Mouse (Mus musculus): ENCODE results near the gene Dnah17. TPM values are rescaled to one million over a fixed set of nuclear protein-coding genes. Genes with fewer than 3 reads are reported as not detected.

The Dnah17 gene
- total RNA-seq, 1 experiment: 0.40 TPM

DNA sequence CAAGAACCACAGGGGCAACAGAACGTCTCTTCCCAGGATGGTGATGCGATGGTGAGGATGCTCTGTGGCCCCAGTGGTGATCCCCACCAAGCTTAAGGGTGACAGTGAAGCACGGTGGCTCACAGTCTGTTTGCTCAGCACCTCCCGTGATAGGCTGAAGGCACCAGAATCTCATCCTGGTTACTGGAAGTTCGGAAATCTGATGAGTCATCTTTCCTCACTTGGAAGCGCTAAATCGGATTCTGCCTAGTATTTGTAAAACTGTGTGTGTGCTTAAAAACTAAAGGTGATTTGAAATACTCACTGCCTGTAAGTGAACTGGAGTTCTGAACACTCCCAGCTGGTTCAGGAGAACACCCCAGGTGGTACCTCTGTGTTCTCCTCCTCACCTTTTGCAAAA lies 146.7 kb downstream of the Dnah17 start:
- H3K9me3 ChIP-seq (ENCODE audit: control insufficient read depth, insufficient read depth, low read depth, low read length): no peaks in the 10 kb centered on the region
- no peak overlapping the region for H3K27ac ChIP-seq (ENCODE audit: insufficient read depth, low read depth, low read length, poor library complexity, severe bottlenecking)
- no peak overlapping the region for H3K4me3 ChIP-seq (ENCODE audit: insufficient read depth in 1 of 2, low read depth in 1 of 2, low read length in 2 of 2, poor library complexity in 1 of 2, severe bottlenecking in 1 of 2)
- in situ Hi-C loops (cut with MboI; ENCODE audit: low sequenced_read_pairs in 2 of 2, unreplicated experiment in 2 of 2): no loop called here
- no peak for TF ChIP-seq CHD2 (IDR thresholded peaks at IDR 0.05; ENCODE audit: low read depth, low read length)
- TF ChIP-seq MAFK (IDR thresholded peaks at IDR 0.05; ENCODE audit: insufficient read depth, low read depth, low read length): peak; percentile 67
- TF ChIP-seq ZC3H11A (IDR thresholded peaks at IDR 0.05; ENCODE audit: borderline replicate concordance, low read depth, low read length): no peak
- TF ChIP-seq HCFC1 (IDR thresholded peaks at IDR 0.05; ENCODE audit: borderline replicate concordance, insufficient read depth, low read length): no peak
- TF ChIP-seq ZNF384 (IDR thresholded peaks at IDR 0.05; ENCODE audit: low read depth, low read length): no peak
- DNase-seq (ENCODE audit: low read depth, low spot score): no peak
- peaks cover under 1 to 28% of the 10 kb centered on the region in 2 experiments; a peak in 3 of 4 replicates for H3K4me1 ChIP-seq (ENCODE audit: control insufficient read depth in 2 of 2, insufficient read depth in 2 of 2, low read length in 2 of 2, poor library complexity in 1 of 2)
- H3K9ac ChIP-seq (ENCODE audit: insufficient read depth, low read depth, low read length, poor library complexity, severe bottlenecking): no peak overlapping the region
- no peaks in the 10 kb centered on the region for H3K36me3 ChIP-seq (ENCODE audit: control insufficient read depth, insufficient read depth, low read length, poor library complexity, severe bottlenecking)

- H3K9ac ChIP-seq (ENCODE audit: insufficient read depth, low read depth, low read length, poor library complexity, severe bottlenecking): no peak overlapping the region
- H3K27ac ChIP-seq (ENCODE audit: insufficient read depth, low read depth, low read length, poor library complexity, severe bottlenecking): no peak overlapping the region
- no peaks in the 10 kb centered on the region for H3K36me3 ChIP-seq (ENCODE audit: control insufficient read depth, insufficient read depth, low read length, poor library complexity, severe bottlenecking)
- no peaks in the 10 kb centered on the region for H3K9me3 ChIP-seq (ENCODE audit: control insufficient read depth, insufficient read depth, low read depth, low read length)
- DNase-seq (ENCODE audit: low read depth, low spot score): no peak
- peaks cover under 1 to 29% of the 10 kb centered on the region in 2 experiments; a peak in 3 of 4 replicates for H3K4me1 ChIP-seq (ENCODE audit: control insufficient read depth in 2 of 2, insufficient read depth in 2 of 2, low read length in 2 of 2, poor library complexity in 1 of 2)
- TF ChIP-seq CHD2 (IDR thresholded peaks at IDR 0.05; ENCODE audit: low read depth, low read length) (no peak), MAFK (IDR thresholded peaks at IDR 0.05; ENCODE audit: insufficient read depth, low read depth, low read length) (no peak), HCFC1 (IDR thresholded peaks at IDR 0.05; ENCODE audit: borderline replicate concordance, insufficient read depth, low read length) (no peak), ZC3H11A (IDR thresholded peaks at IDR 0.05; ENCODE audit: borderline replicate concordance, low read depth, low read length) (no peak), ZNF384 (IDR thresholded peaks at IDR 0.05; ENCODE audit: low read depth, low read length) (no peak)
- H3K4me3 ChIP-seq (ENCODE audit: insufficient read depth in 1 of 2, low read depth in 1 of 2, low read length in 2 of 2, poor library complexity in 1 of 2, severe bottlenecking in 1 of 2): no peak overlapping the region
- in situ Hi-C loops (cut with MboI; ENCODE audit: low sequenced_read_pairs in 2 of 2, unreplicated experiment in 2 of 2): no loop called here
Measured at GRCm38 (mm10) chr11:117982426-117982825, 148.0 kb downstream of the Dnah17 start.

DNA sequence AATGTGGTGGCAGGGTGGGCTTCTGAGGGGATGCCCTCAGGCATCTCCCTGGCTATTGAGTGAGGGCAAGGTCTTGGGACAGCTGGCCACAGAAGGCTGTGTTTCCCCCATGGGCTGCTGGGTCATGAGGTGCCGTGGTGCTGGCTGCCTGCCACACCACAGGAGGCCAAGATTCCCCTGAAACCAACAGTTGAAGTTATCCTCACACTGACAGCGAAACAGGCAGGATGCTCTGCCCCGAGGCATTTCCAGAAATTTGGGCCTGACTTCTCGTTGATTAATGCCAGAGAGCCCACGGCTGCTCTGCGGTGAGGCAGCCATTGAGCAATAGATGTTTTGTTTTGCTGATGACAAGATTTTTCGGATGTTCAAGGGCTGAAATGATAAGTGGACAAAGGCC lies 151.0 kb downstream of the Dnah17 start:
- in situ Hi-C loops (cut with MboI; ENCODE audit: low sequenced_read_pairs in 2 of 2, unreplicated experiment in 2 of 2): no loop called here

DNA sequence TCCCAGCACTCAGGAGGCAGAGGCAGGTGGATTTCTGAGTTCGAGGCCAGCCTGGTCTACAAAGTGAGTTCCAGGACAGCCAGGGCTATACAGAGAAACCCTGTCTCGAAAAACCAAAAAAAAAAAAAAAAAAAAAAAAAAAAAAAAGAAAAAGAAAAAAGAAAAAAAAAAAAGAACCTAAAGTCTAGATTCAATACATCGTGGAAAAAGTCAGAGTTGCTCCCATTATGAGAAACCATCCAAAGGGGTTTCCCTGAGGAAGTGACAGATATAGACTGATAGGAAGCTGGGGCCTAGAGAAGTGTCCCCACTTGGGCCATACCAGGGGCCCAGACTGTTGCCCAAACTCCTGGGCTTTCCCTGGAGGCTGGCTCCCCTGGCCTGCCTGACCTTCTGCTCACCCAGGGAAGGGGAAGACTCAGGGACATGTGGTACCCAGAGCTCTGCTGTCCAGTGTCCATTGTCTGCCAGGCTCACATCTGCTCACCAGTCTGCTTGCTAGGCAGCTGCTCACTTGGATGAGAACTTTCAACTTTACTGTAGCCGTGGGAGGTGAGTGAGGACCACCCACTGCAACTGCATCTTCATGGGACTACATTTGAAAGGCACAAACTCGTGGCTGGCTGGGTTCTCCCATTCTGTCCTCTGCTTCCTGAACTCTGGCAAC lies 152.6 kb downstream of the Dnah17 start:
- no peak for DNase-seq (ENCODE audit: low read depth, low spot score)
- Histone ChIP-seq H3K36me3 (ENCODE audit: control insufficient read depth, insufficient read depth, low read length, poor library complexity, severe bottlenecking) (no peaks in the 10 kb centered on the region), H3K4me3 (ENCODE audit: insufficient read depth in 1 of 2, low read depth in 1 of 2, low read length in 2 of 2, poor library complexity in 1 of 2, severe bottlenecking in 1 of 2) (no peak overlapping the region), H3K9ac (ENCODE audit: insufficient read depth, low read depth, low read length, poor library complexity, severe bottlenecking) (peak overlapping the region; percentile 4; the same call in 1 of the 2 replicates), H3K4me1 (ENCODE audit: control insufficient read depth in 2 of 2, insufficient read depth in 2 of 2, low read length in 2 of 2, poor library complexity in 1 of 2) (peaks cover 21 to 47% of the 10 kb centered on the region in 2 experiments), H3K9me3 (ENCODE audit: control insufficient read depth, insufficient read depth, low read depth, low read length) (no peaks in the 10 kb centered on the region), H3K27ac (ENCODE audit: insufficient read depth, low read depth, low read length, poor library complexity, severe bottlenecking) (no peak overlapping the region; the same call in 1 of the 2 replicates)
- TF ChIP-seq MAFK (IDR thresholded peaks at IDR 0.05; ENCODE audit: insufficient read depth, low read depth, low read length) (no peak), ZC3H11A (IDR thresholded peaks at IDR 0.05; ENCODE audit: borderline replicate concordance, low read depth, low read length) (no peak), CHD2 (IDR thresholded peaks at IDR 0.05; ENCODE audit: low read depth, low read length) (no peak), ZNF384 (IDR thresholded peaks at IDR 0.05; ENCODE audit: low read depth, low read length) (peak; percentile 66; the same call in 1 of the 2 replicates), HCFC1 (IDR thresholded peaks at IDR 0.05; ENCODE audit: borderline replicate concordance, insufficient read depth, low read length) (no peak)
- in situ Hi-C loops (cut with MboI; ENCODE audit: low sequenced_read_pairs in 2 of 2, unreplicated experiment in 2 of 2): no loop called here

More for the DNA sequence above, 151.0 kb downstream of the Dnah17 start:
- H3K4me1 ChIP-seq (ENCODE audit: control insufficient read depth in 2 of 2, insufficient read depth in 2 of 2, low read length in 2 of 2, poor library complexity in 1 of 2): peaks cover 11 to 42% of the 10 kb centered on the region in 2 experiments
- no peak overlapping the region; the same call in 1 of the 2 replicates for H3K9ac ChIP-seq (ENCODE audit: insufficient read depth, low read depth, low read length, poor library complexity, severe bottlenecking)
- peak overlapping the region; percentile 29; the same call in 1 of the 2 replicates for H3K27ac ChIP-seq (ENCODE audit: insufficient read depth, low read depth, low read length, poor library complexity, severe bottlenecking)
- H3K9me3 ChIP-seq (ENCODE audit: control insufficient read depth, insufficient read depth, low read depth, low read length): no peaks in the 10 kb centered on the region
- TF ChIP-seq MAFK (IDR thresholded peaks at IDR 0.05; ENCODE audit: insufficient read depth, low read depth, low read length) (no peak), ZNF384 (IDR thresholded peaks at IDR 0.05; ENCODE audit: low read depth, low read length) (no peak), ZC3H11A (IDR thresholded peaks at IDR 0.05; ENCODE audit: borderline replicate concordance, low read depth, low read length) (no peak), HCFC1 (IDR thresholded peaks at IDR 0.05; ENCODE audit: borderline replicate concordance, insufficient read depth, low read length) (no peak), CHD2 (IDR thresholded peaks at IDR 0.05; ENCODE audit: low read depth, low read length) (no peak)
- DNase-seq (ENCODE audit: low read depth, low spot score): no peak
- no peak overlapping the region for H3K4me3 ChIP-seq (ENCODE audit: insufficient read depth in 1 of 2, low read depth in 1 of 2, low read length in 2 of 2, poor library complexity in 1 of 2, severe bottlenecking in 1 of 2)
- H3K36me3 ChIP-seq (ENCODE audit: control insufficient read depth, insufficient read depth, low read length, poor library complexity, severe bottlenecking): no peaks in the 10 kb centered on the region

All from ES-E14 (cell line).